Mouse (Mus musculus) thymus, adult 2 months (tissue): ENCODE measurements at regions not wholly inside any gene's neighbourhood (a gene's known extent, or its start where the extent isn't known, plus 50 kb on each side); places are given as distances from the start of the nearest gene placed in this dataset.

ENCODE experiments used
- DNase-seq: peaks from one replicate; pipeline ENCODE4 v3.0.0; 2021
- H3K27ac ChIP-seq: fragments of 200-500 bp; 2 replicates; pipeline ENCODE4 v1.5.1; 2012; ENCODE audit warnings: low read length, control low read depth; ENCODE audit not compliant: control insufficient read depth, insufficient read depth
- H3K27me3 ChIP-seq: fragments of 200-500 bp; 2 replicates; pipeline ENCODE4 v1.6.1; 2012; ENCODE audit warnings: mild to moderate bottlenecking, low read length, moderate library complexity, mixed read lengths; ENCODE audit not compliant: control insufficient read depth, insufficient read depth
- H3K36me3 ChIP-seq: fragments of 200-500 bp; 2 replicates; pipeline ENCODE4 v1.6.1; 2012; ENCODE audit warnings: mild to moderate bottlenecking, low read length, moderate library complexity; ENCODE audit not compliant: control insufficient read depth, insufficient read depth
- H3K4me1 ChIP-seq: fragments of 200-500 bp; replicated peaks from 2 replicates; pipeline ENCODE4 v1.6.1; 2012; ENCODE audit warnings: low read length; ENCODE audit not compliant: control insufficient read depth, insufficient read depth
- H3K4me3 ChIP-seq: fragments of 200-500 bp; 2 replicates; pipeline ENCODE4 v1.5.1; 2012; ENCODE audit warnings: mild to moderate bottlenecking, low read length, control low read depth, moderate library complexity; ENCODE audit not compliant: control insufficient read depth, insufficient read depth
- CTCF ChIP-seq: fragments of 200-500 bp; IDR thresholded peaks from 2 replicates; pipeline ENCODE4 v1.5.1; 2012; ENCODE audit warnings: mild to moderate bottlenecking, control low read depth, low read length, moderate library complexity, borderline replicate concordance; ENCODE audit not compliant: control insufficient read depth, poor library complexity, insufficient read depth; ENCODE audit errors: extremely low read depth
- POLR2A ChIP-seq: fragments of 200-500 bp; IDR thresholded peaks from 2 replicates; pipeline ENCODE4 v1.6.1; 2012; ENCODE audit warnings: mild to moderate bottlenecking, low read length, control low read depth, moderate library complexity; ENCODE audit not compliant: control insufficient read depth, poor library complexity, insufficient read depth; ENCODE audit errors: extremely low read depth
- WGBS: fragments of 180-500 bp; shearing (Covaris S2); methylation state at CpG from one replicate; pipeline ENCODE4 v1.1.7; 2018; 5-methylcytosine and 5-hydroxymethylcytosine counted together

DNA sequence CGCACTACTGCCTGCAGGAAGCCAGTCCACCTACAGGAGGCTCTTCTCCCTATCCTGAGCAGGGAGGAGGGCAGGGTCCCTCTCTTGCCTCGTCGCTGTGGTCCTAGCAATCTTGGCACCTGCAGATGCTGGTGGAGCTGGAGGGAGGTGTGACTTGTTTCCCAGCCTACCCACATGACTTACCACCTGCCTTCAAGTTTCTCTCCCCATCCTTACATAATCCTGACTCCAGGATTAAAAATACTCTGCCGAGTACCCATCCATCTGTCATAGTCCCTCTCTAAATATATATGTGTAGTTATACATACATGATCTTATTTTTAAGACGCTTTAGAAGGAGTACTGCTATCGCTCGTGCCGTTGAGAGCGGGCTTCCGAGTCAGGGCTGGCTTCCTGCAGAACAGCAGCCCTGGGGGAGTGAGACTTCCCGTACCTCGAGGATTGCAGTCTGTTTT lies 93.5 kb upstream of the Grik3 start:
- Histone ChIP-seq H3K36me3 (no peaks in the 10 kb centered on the region), H3K4me3 (no peak overlapping the region), H3K4me1 (no peaks in the 10 kb centered on the region), H3K27ac (no peak overlapping the region), H3K27me3 (no peaks in the 10 kb centered on the region)
- TF ChIP-seq CTCF, result no peak
- no peak for TF ChIP-seq POLR2A
- DNase-seq, result no peak
- WGBS, result 68% methylated on average over 12 of the region's 12 CpGs

GRCm38 (mm10) chr4:125391269-125391668 lies 99.2 kb upstream of the Grik3 start:
- Histone ChIP-seq H3K4me1 (no peaks in the 10 kb centered on the region), H3K4me3 (no peak overlapping the region), H3K36me3 (no peaks in the 10 kb centered on the region), H3K27me3 (no peaks in the 10 kb centered on the region), H3K27ac (no peak overlapping the region)
- no peak for DNase-seq
- WGBS, result 75% methylated on average over 6 of the region's 6 CpGs
- TF ChIP-seq CTCF (no peak), POLR2A (no peak)

GRCm38 (mm10) chr4:125385811-125386210 lies 104.7 kb upstream of the Grik3 start:
- no peak for TF ChIP-seq POLR2A
- no peak for TF ChIP-seq CTCF
- no peaks in the 10 kb centered on the region; the same call in 1 of the 2 replicates for H3K27me3 ChIP-seq
- no peak for DNase-seq
- WGBS, result 74% methylated on average over 4 of the region's 4 CpGs
- no peak overlapping the region for H3K4me3 ChIP-seq
- H3K36me3 ChIP-seq, result no peaks in the 10 kb centered on the region
- H3K4me1 ChIP-seq, result no peaks in the 10 kb centered on the region
- no peak overlapping the region for H3K27ac ChIP-seq

DNA sequence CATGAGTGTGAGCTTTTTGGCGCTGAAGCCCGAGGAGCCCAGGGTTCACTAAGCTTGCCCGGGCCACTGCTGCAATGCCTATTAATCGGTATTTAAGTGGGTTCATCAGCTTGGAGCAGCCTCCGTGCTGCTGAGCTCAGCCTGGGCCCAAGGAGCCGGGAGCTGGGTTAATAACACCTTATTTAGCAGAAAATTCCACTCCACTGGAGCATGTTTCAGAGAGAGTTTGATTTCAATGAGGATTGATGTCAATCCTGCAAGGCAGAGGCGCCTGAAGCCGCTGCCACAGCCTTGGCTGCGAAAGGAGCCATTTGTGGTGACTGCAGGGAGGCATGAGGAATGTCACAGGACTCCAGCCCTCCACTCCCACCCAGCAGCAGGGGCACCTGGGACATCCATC lies 126.5 kb upstream of the Grik3 start:
- no peaks in the 10 kb centered on the region for H3K36me3 ChIP-seq
- TF ChIP-seq CTCF, result no peak
- no peak for TF ChIP-seq POLR2A
- H3K27me3 ChIP-seq, result no peaks in the 10 kb centered on the region
- H3K4me1 ChIP-seq, result no peaks in the 10 kb centered on the region
- no peak overlapping the region for H3K27ac ChIP-seq
- H3K4me3 ChIP-seq, result no peak overlapping the region
- DNase-seq, result no peak
- 80% methylated on average over 9 of the region's 9 CpGs for WGBS

DNA sequence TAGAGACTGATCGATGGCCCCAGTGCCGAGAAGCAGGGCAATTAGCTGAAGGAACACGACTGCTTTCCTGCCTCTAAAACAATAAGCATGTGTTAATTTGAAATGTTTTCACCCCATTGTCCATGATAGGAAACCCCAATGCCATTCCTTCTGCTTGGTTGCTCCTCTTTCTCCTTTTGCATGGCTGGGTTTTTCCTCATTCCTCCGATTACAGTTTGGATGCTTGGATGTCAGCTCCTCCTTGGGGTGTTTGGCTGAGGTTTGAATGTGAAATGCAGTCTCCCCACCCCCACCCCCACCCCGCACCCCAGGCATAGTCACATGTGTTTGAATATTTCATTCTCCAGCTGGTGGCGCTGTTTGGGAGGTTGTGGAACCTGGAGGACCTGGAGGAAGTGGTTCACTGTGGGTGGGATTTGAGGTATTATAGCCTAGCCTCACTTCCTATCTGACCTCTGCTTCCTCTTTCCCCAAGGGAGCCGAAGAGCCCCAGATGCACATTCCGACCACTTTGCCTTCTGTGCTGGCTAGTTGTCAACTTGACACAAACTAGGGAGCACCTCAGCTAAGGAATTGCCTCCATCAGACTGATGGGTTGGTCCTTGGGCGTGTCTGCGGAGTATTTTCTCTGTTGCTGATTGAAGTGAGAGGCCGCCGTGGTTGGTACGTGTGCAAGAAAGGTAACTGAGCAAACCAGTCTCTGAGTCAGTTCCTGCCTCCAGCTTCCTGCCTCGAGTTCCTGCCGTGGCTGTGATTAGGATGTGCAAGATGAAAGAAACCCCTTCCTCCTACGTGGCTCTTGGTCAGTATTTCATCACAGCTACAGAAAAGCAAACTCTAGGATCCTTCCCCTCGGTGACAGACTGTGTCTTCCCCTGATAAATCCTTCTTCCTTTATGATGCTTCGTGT lies 128.6 kb upstream of the Grik3 start:
- WGBS, result 44% methylated on average over 18 of the region's 18 CpGs
- H3K4me1 ChIP-seq, result no peaks in the 10 kb centered on the region
- no peak overlapping the region for H3K27ac ChIP-seq
- H3K27me3 ChIP-seq, result no peaks in the 10 kb centered on the region
- no peak for DNase-seq
- TF ChIP-seq CTCF (no peak), POLR2A (no peak)
- no peaks in the 10 kb centered on the region for H3K36me3 ChIP-seq
- H3K4me3 ChIP-seq, result no peak overlapping the region

DNA sequence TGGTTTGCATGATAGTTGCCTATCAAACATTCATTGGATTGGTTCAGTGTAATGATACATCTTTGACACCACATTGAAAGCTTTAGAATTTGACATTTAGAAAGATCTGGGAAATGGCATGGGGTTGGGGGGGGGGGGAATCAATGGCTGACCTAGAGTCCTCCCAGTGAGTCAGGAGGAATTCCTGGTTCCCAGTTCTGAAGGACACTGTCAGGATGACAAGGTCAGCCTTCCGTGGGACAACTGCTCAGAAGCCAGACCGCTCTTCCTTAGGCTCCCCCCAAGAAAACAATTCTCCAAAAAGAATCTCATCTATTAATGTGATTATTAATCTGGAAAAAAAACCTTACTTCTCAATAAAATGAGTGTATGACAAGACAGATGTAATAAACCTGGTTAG lies 132.1 kb upstream of the Grik3 start:
- WGBS, result 93% methylated on average over 2 of the region's 2 CpGs
- DNase-seq, result no peak
- no peaks in the 10 kb centered on the region for H3K4me1 ChIP-seq
- TF ChIP-seq POLR2A (no peak), CTCF (no peak)
- no peak overlapping the region for H3K27ac ChIP-seq
- no peaks in the 10 kb centered on the region for H3K27me3 ChIP-seq
- H3K4me3 ChIP-seq, result no peak overlapping the region
- no peaks in the 10 kb centered on the region for H3K36me3 ChIP-seq
